Mouse (Mus musculus): ENCODE results near the gene Pde9a.

Pde9a gene

DNA sequence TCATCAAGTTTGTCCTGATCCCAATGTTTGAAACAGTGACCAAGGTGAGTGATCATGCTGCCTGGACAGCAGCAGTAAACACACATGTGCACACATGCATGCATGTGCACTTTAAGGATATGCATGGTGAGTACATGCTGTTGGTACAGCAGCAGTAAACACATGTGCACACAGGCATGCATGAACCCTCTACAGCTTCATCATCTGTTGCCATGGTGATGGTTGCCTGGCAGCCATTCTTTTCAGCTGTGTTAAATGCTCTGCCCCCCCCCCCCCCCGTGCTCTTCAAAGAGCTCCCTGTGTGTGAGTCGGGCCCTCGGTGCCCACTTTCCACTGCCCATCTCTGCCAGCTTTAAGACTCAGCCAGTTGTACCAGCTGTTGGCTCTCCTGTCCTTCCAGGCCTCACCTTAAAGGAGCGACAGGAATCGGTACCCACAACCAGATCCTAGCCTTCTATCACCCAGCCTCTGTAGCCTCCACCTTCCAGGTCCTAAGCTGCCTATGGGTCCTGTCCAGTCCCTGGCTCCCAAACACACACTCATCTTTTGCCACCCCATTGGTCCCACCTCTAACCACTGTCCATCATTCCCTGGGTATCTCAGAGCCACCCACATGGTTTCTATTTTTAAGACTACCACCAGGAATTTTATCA, 84.9 kb downstream of the Pde9a start:
- no peak for DNase-seq

DNA sequence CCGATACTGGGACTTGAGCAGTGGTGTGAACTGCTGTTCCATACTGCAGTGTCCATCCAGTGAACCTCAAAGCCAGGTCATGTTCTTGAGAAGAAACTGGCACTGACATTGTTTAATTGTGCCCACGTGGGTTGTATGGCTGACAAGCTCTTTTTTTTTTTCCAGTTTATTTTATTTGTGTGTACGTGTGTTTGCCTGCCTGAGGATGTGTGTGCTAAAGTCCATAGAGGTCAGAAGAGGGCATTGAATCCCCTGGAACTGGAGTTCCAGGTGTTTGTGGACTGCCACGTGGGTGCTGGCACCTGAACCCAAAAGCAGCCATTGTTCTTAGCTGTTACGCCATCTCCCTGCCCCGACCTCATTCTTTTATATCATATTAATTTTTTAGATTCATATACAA, 88.4 kb downstream of the Pde9a start:
- DNase-seq: no peak

DNA sequence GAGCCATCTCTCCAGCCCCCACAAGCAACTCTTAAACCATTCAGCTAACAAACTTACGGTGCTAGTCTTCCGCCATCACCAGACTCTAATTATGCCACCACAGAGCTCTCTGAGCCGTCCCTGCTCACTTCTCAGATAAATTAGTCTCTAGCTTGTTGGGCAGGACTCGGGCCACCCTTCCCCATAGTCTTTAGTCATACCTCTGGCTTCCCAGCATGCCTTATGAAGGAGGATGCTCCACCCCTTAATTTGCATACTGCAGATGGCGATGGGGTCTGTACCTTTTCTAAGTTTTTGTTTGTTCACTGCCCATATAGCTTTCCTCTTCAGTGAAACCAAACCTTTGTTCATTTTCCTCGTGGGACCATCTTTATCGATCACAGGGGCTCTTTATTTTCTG, 92.6 kb downstream of the Pde9a start:
- no peak for DNase-seq

DNA sequence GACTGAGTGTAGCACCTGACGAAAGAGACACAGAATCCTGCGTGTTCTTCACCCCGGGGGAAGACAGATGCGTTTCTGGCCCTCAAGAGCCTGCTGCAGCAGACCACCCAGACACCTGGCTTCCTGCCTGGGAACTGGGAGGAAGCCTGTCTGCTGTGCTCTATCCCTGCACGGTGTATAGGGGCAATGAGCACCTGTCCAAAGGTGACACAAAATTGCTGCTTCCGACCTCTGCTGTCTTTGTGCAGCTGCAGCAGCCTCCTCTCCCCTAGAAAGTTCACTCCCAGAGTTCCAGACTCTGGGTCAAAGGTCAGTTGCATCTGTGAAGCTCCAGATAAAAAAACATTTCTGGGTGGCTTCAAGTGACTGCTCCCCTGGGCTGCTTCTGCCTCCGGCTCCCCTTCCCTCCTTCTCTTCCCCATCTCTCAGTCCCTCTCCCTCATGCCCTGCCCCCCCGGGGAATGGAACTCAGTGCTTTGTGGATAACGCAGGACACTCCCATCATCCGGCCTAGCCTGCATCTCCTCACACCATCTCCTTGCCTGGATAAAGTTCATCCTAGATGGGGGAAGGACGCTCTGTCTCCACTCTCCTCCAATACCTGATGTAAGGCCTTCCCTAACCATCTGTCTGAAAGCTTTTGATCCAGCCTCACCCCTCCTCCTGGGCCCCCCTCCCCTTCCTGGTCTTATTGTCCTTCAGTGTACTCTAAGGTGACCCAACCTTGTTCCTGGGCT, 93.3 kb downstream of the Pde9a start:
- no peak for DNase-seq

DNA sequence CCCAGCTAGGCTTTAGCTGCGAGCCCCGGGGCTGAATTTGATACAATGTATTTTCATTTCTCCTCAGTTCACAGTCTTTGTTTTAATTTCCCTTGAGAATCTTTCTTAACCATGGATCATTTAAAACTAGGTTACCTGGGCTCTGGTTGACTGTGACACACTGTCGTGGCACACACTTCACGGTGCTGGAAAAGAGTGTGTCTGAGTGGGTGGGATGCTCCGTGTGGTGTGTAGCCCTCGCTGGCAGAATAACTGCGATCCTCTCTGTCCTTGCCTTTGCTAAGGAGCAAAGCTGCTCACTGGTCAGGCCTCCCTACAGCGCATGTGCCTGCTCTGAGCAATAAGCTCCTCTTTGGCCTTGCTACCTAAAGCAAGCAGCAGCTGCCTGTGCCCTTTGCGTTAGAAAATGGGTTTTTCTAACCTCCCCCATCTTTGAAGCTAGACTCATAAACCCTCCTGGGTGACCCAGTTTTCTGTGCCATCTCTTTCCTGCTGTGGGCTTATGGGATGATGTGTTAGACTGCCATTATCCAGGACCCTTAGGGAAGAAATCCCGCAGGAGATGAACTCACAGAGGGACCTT, 100.7 kb downstream of the Pde9a start:
- no peak for DNase-seq

DNA sequence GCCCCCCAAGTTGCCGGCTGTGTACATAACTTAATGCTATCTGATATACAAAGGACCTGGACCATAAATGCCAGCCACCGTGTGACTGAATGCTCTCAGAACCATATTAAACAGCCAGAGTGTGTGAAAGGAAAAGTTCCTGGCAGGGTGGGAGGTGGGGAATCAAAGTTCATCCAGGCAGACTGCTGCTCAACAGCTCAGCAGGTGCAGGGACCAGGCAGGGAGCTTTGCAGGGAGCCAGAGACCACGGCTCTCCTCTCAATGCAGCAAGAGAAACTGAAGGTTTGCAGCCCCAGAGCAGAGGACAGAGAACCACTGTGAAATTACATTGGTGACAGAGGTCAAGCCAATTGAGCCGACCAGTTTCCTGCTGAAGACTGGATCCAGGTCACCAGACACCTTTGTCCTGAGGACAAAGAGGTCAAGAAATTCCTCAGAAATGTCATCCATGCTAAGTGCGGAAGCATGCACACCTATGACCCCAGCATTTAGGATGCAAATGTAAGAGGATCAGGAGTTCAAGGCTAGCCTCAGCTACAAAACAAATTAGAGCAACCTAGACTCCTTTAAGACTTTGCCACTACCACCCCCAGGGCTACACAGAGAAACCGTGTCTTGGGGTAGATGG, 101.5 kb downstream of the Pde9a start:
- DNase-seq: peak in 1 of 2 experiments; percentile 32

DNA sequence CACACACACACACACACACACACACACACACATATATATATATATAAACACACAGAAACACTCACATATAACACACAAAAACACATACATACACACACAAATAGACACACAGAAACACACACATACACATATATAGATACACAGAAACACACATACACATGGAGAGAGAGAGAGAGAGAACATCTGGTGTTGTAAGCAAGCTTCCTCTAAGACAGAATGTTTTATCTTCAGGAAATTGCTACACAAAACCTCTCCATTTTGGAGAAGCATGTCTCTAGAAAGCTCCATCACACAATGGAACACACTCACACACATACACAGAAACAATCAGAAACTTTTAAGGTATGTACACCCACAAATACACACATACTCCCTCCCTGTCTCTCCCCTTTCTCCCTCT, 105.3 kb downstream of the Pde9a start:
- no peak for DNase-seq

DNA sequence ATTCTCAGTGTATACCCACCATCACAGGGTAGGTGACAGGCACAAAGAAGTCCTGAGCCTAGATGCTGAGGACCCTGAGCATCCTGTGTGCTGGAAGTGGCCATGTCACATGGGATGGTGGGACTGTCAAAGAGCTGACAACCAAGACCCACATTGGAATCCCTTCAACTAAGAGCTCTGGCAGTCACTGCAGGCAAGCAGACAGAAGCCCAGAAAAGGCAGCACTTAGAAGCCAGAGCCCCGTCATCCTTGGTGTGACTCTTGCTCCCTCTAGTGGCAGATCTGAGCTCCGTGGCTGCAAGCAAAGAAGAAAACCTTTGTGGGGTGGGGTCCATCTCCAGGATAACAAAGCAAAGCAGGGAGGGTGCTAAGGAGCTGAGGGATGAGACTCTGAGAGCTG, 106.4 kb downstream of the Pde9a start:
- DNase-seq: peak; percentile 62 to 71

DNA sequence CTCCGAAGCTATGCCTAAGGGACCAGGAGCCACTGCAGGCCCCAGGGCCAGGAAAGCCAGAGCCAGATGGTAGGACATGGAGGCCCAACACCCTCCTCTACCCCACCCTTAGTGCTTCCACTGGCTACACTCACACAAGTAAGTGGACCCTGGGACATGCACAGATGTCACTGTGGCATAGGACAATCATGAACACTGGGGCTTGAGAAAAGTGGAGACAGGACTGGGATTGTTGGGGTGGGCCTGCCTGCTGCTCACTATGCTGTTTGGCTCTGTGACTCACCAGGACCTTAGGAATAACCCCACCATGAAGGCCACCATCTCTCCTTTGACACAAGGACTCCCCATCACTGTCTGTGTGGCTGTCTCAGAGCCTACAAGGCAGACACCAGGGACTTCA, 109.0 kb downstream of the Pde9a start:
- no peak for DNase-seq

DNA sequence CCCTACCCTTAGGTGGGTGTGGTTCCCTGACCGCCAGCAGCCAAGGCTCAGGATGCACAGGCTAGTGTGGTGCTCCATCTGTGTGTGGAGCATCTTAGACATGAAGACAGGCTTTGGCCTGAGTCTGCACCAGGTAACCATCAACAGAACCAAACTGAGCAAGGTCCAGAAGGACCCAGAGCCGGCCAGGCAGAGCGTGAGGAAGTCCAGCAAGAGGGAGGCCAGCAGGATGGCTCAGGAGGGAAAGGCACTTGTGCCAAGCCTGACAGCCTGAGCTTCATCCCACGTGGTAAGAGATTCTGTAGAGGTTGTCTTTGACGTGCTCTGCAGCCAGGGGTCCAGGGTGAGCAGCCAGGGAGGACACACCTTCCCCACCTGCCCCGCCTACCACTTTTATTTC, 111.7 kb downstream of the Pde9a start:
- no peak for DNase-seq

DNA sequence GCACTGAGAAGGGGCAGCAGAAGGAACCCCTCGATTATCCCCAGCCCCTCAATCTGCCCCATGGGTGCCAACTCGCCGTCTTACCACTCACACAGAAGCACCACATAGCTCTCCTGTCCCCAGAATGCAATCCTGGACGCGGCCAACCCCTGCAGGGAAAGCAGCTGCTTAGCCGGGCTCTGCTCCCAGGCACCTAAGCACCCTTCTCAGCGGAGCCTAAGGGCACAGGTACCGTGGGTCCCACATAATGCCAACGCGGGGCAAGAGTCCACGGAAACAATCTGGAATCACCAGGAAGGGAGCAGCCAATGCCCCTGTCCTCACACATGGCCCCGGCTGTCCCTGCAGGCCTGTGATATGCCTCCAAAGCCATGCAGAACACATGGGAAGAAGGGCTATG, 113.7 kb downstream of the Pde9a start:
- no peak for DNase-seq

DNA sequence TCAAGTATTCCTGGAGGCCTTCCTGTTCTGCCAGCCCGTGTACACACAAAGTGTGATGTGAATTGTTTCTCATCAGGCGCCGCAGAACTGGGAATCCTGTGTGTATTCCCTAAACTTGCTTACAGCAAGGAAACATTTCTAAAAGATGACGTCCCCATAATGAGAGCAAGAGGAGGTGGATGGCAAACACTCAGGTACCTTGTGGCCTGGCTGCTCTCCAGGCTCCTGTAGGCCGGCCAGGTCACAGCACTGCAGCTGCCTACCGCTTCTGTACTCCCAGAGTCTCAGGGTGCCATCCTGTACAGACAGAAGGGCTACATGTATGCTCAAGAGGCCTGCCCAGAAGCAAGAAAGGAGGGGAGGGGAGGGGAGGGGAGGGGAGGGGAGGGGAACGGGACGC, 114.4 kb downstream of the Pde9a start:
- DNase-seq: no peak

DNA sequence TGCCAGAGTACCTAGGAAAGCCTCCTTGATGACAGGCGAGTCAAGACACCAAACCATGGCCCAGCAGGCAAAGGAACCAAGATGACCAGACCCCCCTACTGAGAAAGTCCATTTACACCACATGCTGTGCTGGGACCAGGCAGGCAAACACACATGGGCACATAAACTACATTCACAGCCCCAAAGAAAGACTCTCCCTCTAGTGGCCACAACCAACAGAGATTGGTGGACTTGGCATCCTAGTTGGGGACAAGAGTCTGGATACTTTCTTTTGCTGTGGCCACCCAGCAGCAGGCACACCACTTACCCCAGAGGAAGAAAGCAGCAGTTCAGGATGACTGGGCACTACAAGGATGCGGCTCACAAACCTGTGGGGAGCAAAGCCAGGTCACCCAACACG, 114.9 kb downstream of the Pde9a start:
- DNase-seq: no peak

DNA sequence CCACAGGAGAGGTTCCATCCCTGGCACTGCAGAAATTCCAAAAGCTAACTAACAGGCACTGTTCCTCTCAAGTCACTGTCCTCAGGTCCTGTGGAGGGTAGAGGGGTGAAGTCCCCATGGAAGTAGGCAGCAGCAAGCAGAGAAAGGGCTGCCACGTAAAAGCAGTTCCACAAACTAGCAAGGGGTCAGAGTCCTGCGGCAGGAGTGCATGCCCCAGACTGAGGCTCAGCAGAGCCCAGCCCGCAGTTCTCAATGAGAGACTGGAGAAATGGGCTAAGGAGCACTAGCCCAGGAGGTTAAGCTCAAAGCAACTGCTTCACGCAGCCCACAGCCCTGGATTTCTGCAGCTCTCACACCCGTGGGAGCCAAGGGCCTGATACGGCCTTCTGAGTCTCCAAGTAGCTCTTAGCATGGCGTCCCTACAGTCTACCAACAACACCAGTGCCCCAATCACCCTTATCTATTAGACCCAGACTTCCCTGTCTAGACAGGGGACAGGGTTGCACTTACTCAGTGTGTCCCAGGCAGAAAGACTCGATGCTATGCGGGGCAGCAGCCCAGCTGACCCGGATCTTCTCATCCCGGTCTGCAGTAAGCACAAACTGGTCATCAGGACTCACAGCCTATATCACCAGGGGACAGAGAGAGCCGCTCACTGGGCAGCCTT, 116.4 kb downstream of the Pde9a start:
- peak in 1 of 2 experiments; percentile 45 for DNase-seq

DNA sequence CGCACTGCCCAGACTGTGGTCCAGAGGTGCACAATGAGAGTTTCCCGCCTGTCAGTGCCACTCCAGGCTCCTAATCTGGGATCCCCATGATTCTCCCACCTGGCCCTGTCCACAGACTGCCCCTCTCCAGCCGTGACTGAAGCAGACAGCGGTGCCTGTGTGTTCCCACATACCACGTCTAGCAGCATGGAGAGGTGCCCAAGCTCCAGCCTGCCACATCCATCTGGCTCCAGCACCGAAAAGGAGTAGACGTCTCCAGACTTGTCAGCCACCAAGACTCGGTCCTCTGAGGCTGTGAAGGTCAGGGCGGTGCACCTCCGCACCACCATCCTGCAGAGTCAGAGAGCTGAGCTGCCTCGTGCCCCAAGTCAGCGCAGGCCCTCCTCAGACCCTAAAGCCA, 117.3 kb downstream of the Pde9a start:
- DNase-seq: no peak

DNA sequence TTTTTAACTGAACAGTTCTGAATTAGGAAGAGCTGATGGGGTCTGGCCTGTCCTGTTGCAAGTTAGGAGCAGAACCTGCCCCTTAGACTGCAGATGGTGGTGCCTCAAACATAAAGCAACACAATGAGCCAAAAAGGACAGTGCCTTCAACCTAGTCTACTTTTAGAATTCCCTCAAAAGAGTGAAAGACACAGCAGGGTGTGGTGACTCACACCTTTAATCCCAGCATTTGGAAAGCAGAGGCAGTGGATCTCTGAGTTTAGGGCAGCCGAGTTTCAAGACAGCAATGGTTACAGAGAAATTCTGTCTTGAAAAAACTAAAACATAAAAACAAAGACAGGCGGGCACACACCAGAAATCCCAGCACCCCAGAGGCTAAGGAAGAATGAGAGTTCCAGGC, 117.9 kb downstream of the Pde9a start:
- no peak for DNase-seq

DNA sequence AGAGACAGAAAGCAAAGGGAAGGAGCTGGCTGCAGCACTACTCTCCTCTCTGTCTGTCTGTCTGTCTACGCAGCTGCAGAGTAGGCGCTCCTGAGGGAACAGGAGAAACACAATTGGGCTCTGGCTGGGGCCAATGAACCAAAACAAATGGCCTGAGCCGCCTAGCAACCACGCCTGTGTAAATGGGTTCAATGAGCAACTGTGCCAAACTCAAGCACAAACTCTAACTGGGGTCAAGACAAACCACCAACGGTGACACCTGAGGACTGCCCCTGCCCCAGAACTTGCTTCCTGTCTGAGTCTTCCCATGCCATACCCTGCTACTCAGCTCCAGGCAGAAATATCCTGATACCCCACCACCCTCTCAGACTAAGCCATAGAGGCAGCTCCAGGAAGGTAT, 119.0 kb downstream of the Pde9a start:
- DNase-seq: peak; percentile 88 to 90

DNA sequence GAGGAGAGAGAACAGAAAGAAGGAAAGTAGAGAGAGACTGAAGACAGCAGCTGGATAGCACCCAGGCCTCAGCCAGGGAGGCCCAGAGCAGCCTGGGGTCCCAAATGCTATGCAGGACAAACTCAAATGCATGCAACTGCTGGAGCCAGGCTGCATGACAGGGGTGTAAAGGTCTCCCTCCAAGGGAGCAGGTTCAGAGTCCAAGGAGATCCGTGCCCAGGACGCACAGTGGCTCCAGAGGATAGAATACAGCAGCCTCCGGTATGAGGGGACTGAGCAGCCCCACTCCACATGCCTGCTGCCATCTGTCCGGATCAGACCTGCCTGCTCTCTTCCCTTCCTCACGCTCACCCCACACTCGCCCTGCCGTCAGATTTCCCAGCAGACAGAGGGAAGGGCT, 120.3 kb downstream of the Pde9a start:
- peak; percentile 76 to 83 for DNase-seq

DNA sequence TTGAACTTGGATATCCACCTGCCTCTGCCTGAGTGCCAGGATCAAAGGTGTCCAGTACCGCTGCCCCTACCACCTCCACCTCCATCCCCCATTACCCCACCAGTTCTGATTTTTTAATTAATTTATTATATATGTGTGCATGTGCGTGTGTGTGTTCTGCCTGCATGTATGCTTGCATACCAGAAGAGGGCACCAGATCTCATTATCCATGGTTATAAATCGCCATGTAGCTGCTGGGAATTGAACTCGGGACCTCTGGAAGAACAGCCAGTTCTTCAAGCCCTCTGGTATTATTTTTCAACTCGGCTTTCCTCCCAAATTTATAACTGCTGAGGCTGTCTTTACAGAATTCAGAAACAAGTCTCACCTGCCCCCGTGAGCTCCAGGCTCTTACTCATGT, 124.9 kb downstream of the Pde9a start:
- DNase-seq: no peak

DNA sequence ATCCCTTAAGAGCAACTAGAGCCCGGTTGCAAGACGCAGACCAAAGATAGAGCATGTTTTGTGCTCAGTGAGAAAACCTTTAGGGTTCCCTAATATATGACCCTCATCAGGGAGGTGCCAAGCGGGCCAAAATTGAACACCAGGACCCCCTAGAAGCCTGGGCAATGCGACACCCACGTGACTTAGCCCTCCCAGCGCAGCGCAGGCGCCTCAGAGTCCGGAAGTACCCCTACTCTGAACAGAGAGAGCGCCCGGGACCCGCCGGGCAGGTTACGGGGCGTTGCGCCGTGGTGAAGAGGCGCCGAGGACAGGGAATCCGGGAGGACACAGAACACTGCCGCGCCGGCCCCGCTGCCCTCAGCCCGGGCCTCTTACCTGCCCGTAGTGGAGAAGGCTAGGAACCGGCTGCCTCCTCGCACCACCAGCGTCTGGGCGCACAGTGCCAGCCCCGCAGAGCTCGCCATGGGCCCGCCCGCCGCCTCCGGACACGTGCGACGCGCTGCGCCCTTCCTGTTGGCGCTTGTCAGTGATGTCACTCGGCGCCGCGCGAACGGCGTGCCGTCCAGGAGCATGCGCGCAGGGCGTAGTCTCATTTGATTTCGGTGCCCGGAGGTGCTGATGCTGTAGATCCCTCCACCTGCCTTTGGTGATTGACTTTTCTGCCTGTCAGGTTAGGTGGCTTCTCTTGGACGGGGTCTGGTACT, 125.9 kb downstream of the Pde9a start:
- peak; percentile 78 to 80 for DNase-seq

DNA sequence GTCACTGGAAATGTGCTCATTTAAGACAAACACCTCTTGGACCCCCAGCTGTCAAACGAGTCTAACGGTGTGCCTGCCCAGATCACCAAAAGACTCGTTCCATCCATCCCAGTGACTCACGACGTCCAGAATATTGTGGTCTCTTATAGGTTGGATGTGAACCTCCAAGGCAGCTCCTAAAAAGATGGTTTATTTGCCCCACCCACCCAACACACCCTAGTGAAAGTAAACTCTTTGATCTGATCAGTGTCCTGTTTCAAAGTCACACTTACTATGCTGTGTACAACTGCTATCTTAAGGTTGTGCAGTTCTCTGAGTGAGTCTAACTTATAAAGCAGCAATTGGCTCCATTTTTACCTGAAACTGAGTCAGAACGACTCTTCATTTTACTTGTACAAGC, 126.6 kb downstream of the Pde9a start:
- no peak for DNase-seq

DNA sequence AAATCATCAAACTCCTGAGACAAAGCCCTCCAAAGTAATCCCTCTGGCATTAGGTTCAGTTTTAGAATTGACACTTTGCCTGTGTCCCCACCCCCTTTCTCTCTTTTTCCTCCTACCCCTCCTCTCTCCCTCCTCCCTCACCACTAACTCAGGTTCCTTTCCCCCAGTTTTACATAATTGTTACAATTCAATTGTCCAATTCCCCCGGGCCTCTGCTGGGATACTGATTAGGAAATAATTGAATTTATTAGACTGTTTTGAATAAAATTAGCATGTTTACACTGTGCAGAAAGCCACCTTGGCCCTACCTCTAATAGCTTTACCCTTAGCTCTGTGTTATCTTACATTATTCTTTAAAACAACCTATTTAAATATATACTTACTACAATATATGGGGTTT, 128.7 kb downstream of the Pde9a start:
- no peak for DNase-seq

Data from kidney, adult 8-10 months (tissue).